Mouse (Mus musculus): ENCODE results near the gene Ap4s1.
A peak's percentile ranks its signal among the peaks of the same experiment; 100 is the strongest.
"Not testable (repeated sequence)": the region's sequence is repeated elsewhere in the genome, so short reads cannot be mapped to it uniquely, and the experiment has no call there.

Gene Ap4s1

GRCm38 (mm10) chr12:51690893-51691844 lies at the start of gene Ap4s1:
Gene Ap4s1, plus strand, starts transcription at chr12:51691033.
- peak; percentile 81 for DNase-seq (ENCODE audit: low read depth, low spot score)

DNA sequence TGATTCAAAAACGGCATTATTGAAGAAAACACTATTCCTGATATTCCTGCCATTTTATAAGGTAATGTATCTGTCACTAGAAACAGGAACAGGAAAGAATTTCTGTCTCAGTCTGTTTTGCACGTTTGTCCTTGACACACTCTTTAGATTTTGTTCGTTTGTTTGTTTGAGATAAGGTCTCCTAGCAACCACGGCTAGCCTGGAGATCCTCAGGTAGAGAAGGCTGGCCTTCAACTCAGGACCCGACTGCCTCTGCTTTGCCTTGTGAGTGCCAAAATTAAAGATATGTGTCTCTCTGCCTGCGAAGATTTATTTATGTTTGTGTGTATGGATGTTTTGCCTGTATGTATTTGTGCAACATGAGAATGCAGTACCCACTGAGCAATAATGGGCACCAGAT lies 49.0 kb upstream of the Ap4s1 start:
- peak; percentile 53 for DNase-seq (ENCODE audit: low read depth, low spot score)

GRCm38 (mm10) chr12:51649401-51649800 lies 41.4 kb upstream of the Ap4s1 start:
- not testable (repeated sequence) for DNase-seq (ENCODE audit: low read depth, low spot score)

- DNase-seq (ENCODE audit: low read depth, low spot score), result no peak
Measured at GRCm38 (mm10) chr12:51655944-51656465, 34.8 kb upstream of the Ap4s1 start.

- no peak for DNase-seq (ENCODE audit: low read depth, low spot score)
Measured at GRCm38 (mm10) chr12:51663011-51663410, 27.8 kb upstream of the Ap4s1 start.

GRCm38 (mm10) chr12:51663908-51664307 lies 26.9 kb upstream of the Ap4s1 start:
- DNase-seq (ENCODE audit: low read depth, low spot score), result no peak

DNA sequence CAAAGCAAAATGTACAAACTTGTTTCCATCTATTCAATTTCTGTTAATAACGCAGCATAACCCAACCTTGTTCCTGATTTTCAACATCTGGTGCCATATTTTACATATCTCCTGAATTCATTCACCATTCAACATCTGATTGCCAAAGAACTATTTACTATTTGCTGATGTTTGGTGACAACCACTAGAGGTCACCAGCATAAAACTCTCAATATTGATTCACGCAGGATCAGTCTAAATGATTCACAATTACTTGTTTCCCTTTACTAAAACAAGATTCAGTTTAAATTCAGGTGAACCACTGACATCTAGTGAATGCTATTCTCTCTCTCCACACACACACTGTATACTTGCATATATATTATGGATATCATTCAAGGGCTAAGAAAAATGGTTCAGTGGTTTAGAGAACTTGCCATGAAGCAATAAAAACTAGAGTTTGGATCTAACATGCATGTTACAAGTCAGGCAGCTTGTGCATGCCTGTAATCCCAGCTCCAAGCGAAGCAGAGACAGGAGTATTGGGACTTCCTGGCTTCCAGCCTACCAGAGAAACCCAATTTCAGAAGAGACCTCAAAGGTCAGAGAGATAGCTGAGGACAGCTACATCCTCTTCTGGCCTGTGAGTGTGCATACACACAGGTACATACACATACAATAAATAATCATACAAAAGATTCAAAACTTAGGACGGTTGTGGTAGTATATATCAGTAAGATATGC lies 24.0 kb upstream of the Ap4s1 start:
- DNase-seq (ENCODE audit: low read depth, low spot score), result peak; percentile 56

DNA sequence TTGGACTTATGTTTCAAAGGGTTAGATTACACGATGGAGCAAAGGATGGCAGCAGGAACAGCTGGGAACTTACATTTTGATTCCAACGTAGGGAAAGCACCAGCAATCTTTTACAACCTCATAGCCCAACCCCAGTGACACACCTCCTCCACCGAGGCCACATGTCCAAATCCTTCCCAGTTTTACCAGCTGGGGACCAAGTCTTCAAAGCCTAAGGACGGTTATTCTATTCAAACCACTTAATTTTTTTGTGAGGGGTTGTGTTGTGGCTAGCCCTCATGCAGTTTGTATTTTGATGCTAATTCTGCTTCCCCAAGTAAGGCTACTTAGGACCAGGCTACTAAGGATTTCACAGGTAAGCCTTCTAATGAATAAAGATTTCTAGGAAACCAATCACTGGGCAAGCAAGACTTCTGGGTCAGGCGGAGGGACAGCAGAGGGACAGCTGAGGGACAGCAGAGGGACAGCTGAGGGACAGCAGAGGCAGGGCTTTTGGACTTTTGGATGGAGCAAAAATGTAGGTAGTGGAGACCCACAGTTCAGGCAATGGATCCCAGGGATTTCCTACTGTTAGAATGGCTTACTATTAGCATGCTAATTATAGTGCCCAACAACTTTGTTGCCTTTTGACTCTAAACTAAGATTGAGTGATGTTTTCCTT lies 19.5 kb upstream of the Ap4s1 start:
- DNase-seq (ENCODE audit: low read depth, low spot score), result no peak

DNA sequence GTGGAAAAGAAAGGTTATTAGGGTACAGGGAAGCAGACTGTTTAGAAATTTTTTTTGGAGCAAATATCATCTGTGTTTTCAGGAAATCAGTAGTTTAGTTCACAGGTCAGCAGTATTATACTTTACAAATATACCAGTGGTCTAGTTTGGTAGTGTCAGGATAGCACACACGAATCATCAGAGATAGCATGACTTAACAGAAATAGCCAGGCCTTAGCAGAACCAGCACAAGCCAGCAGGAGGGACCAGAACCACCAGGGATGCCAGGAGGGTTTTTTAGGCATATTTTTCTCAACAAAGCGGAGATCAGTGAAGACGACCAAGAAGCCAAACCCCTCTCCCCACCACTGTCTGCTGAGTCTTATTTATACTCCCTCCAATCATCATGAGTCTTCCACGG lies 17.6 kb upstream of the Ap4s1 start:
- no peak for DNase-seq (ENCODE audit: low read depth, low spot score)

GRCm38 (mm10) chr12:51676442-51676841 lies 14.4 kb upstream of the Ap4s1 start:
- DNase-seq (ENCODE audit: low read depth, low spot score), result no peak

- DNase-seq (ENCODE audit: low read depth, low spot score), result peak; percentile 20
Measured at GRCm38 (mm10) chr12:51678844-51679243, 12.0 kb upstream of the Ap4s1 start.

DNA sequence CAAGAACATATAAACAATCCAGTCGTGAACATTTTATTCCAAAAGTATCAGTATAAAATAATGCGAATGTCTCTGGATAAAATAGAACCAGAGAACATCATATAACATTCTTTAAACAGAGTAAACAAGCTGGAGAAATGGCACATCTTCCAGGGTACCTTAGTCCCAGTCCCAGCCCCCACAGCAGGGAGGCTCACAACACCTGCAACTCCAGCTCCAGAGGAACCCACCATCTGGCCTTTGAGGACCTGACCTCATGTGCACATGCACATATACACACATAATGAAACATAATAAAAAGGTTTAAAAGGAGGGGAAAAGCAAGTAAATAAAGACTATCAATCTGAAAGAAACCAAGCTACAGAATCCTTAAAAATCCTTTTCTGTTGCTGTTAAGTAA lies 2.3 kb upstream of the Ap4s1 start:
- no peak for DNase-seq (ENCODE audit: low read depth, low spot score)

DNA sequence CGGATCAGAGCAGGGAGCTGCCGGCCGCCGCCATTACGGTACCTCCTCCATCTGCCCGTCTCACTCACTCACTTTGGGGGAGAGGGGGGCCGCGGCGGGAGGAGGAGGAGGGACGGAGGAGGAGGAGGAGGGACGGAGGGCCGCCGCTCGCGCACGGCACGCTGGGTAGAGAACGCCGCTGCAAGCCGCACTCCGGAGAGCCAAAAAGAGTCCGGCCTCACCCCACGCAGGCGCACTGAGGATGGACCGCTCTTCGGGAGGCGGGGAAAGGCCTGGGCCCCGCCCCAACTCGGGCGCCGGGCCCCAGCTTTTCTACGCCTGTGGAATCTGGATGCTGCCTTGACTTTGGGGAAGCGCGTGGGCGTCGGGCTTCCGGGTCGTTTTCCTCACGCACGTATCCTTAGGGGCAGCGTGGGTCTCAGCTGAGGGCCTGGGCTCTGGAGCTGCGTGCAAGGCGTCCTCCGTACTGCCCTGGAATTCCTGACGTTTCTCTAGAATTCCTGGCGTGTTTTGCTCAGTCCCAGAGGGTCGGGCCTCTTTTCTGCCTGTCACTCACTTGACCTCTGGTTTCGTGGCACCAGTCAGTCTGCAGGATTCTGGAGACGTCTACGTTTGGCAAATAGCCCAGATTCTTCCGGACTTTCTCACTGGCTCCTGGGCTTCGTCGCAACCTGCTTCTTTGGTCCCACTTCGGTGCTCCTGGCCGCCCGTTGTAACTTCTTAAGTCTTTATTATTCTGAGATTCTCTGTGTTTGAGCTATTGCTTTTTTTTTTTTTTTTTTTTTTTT lies 1.2 kb downstream of the Ap4s1 start, which contains the start of gene Strn3:
TSS of gene Strn3 (minus strand) at position 53 of the 788 bp plus-strand sequence.
- DNase-seq (ENCODE audit: low read depth, low spot score), result peak; percentile 97

DNA sequence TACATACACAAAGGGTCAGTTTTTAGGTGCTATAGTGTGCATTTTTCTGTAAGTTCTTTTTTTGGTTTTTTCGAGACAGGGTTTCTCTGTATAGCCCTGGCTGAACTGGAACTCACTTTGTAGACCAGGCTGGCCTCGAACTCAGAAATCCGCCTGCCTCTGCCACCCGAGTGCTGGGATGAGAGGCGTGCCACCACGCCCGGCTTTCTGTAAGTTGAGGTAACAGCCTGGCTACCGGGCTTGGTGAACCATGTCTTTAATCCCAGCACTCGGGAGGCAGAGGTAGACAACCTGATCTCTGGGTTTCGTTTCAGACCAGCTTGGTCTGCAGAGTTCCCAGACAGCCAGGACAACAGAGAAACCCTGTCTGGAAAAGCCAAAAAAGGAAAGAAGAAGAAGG lies 2.0 kb downstream of the Ap4s1 start:
- not testable (repeated sequence) for DNase-seq (ENCODE audit: low read depth, low spot score)

GRCm38 (mm10) chr12:51693419-51693818 lies 2.6 kb downstream of the Ap4s1 start:
- DNase-seq (ENCODE audit: low read depth, low spot score), result no peak

DNA sequence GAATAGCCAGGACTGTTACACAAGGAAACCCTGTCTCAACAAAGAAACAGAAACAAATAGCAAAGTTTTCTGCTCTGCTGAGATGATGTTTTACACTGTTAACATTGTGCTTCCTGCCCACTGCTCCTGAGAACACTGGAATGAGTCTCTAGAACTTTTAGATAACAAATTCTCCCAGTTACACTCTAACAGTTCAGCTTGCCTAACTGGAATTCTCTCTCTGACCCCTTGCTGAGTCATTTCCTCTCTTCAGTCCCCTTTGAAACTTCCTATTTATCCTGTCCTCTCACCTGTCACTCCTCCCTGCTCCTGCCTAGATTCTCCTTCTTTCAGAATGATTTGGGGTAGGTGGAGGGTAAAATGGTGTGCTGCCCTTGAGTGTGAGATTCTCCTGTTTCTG lies 3.3 kb downstream of the Ap4s1 start:
- DNase-seq (ENCODE audit: low read depth, low spot score), result no peak

DNA sequence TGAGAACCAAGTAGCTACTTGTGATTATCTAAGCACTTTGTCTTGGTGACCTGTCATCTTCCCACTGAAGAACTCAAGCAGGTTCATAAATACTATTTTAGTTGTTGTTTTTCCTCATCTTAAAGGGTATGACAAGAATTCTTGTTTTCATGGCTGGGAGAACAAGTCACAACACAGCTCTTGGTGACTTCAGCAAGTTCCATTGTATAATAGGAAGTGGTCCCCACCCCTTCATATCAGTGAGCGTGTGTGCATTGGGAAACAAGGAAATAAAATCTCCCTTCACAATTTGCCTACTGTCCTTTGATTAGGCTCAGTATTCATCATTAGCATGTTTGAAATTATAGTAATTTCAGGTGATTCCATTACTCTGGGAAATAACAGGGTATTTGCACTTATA lies 4.1 kb downstream of the Ap4s1 start:
- DNase-seq (ENCODE audit: low read depth, low spot score), result no peak

DNA sequence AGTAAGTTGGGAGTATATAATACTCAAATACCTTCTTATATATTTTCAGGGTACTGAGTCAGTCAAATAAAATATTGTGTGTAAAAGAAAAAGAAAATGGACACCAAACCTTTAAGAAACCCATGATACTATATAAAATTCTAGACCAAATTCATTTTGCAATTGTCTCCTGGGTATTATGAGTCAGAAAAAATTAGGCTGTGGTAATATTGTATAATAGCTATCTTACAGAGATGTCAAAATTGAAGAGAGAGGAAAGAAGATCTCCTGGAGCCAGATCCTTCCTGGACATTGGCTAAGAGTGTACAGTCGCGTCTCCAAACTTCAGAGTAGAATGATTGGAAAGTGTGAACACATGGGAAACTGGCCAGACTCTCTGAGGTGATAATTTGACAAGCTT lies 5.3 kb downstream of the Ap4s1 start:
- DNase-seq (ENCODE audit: low read depth, low spot score), result no peak

DNA sequence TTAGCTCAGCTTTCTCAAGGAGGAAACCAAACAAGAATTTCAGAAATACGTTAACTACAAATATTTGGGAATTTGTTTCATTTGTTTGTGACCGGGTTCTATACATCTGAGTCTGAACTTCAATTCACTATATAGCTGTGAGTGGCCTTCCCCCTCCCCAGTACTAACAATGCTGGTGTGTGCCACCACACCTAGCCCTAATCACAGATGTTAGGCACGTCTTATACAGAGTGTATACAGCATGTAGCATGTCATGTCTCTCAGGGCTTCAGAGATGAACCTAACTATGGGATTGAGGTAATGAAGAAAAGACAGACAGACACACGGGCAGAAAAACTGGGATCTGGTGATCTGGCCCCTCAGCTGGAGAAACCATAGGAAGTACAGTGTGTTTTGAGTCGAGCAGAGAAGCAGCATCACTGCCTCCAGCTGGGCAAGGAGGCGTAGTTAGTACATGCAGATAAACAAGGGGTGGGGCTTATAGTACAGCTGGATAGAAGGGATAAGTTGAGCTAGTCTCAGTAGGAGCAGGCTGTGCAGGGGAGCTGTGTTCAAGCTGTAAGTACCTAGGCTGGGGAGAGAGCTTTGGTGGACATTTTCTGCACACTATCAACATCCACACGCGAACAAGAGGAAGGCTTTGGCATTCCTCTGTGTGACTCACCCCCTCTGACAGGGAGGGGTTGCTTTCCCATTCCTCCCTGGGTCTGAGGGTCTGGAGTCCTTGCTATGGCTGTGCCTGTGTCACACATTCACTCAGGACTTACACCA lies 9.0 kb downstream of the Ap4s1 start:
- DNase-seq (ENCODE audit: low read depth, low spot score), result no peak

- DNase-seq (ENCODE audit: low read depth, low spot score), result peak; percentile 51
Measured at GRCm38 (mm10) chr12:51701723-51702122, 10.9 kb downstream of the Ap4s1 start.
